Mouse (Mus musculus) thymus, adult 2 months (tissue): ENCODE data around the gene Rims1.

Source experiments
- CTCF ChIP-seq: fragments of 200-500 bp; IDR thresholded peaks from 2 replicates; pipeline ENCODE4 v1.5.1; 2012; ENCODE audit warnings: mild to moderate bottlenecking, control low read depth, low read length, moderate library complexity, borderline replicate concordance; ENCODE audit not compliant: control insufficient read depth, poor library complexity, insufficient read depth; ENCODE audit errors: extremely low read depth
- POLR2A ChIP-seq: fragments of 200-500 bp; IDR thresholded peaks from 2 replicates; pipeline ENCODE4 v1.6.1; 2012; ENCODE audit warnings: mild to moderate bottlenecking, low read length, control low read depth, moderate library complexity; ENCODE audit not compliant: control insufficient read depth, poor library complexity, insufficient read depth; ENCODE audit errors: extremely low read depth

DNA sequence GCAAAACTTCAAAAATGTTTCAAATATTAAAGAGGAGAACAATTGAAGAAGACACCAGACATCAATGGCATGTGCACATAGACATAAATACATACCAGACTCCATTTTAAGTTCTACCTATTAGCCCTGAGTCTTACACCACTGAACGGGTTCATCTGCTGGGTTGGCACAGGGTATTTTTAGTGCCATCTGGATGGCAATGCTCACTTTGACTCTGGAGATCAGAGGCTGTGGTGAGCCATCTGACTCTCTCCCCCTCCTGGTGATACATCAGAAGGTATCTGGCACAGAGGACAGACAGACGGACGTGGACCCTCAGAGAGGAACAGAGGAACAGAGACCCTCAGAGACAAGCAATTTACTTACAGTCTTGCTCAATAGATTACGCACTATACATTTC is 544.1 kb downstream of the Rims1 start:
- TF ChIP-seq CTCF (no peak), POLR2A (no peak)
